Mouse (Mus musculus) myocyte (in vitro differentiated cells): ENCODE data around the gene Zbtb8a.

Experiments used
- CEBPB ChIP-seq: IDR thresholded peaks from 2 replicates; pipeline ENCODE4 v1.6.1; 2011; ENCODE audit warnings: mild to moderate bottlenecking, moderate library complexity; ENCODE audit not compliant: poor library complexity, insufficient read depth, severe bottlenecking
- E2F4 ChIP-seq: IDR thresholded peaks from one replicate; pipeline ENCODE4 v1.6.1; 2011; ENCODE audit warnings: mild to moderate bottlenecking, control low read depth, moderate library complexity; ENCODE audit not compliant: insufficient read depth
- MAX ChIP-seq: IDR thresholded peaks from one replicate; pipeline ENCODE4 v1.6.1; 2011; ENCODE audit warnings: low read depth, mild to moderate bottlenecking, control low read depth
- MYOG ChIP-seq, 3 experiments: IDR thresholded peaks; one replicate each; pipeline ENCODE4 v1.6.1; 2011; ENCODE audit warnings: control low read depth in 2 of 3, low read depth in 2 of 3, mild to moderate bottlenecking in 2 of 3; ENCODE audit not compliant: insufficient read length in 2 of 3, control insufficient read depth in 1 of 3, insufficient read depth in 1 of 3
- POLR2A ChIP-seq: IDR thresholded peaks from one replicate; pipeline ENCODE4 v1.6.1; 2011; ENCODE audit warnings: low read depth, mild to moderate bottlenecking, control low read depth, moderate library complexity; ENCODE audit not compliant: insufficient read length
- POLR2AphosphoS2 ChIP-seq: IDR thresholded peaks from one replicate; pipeline ENCODE4 v1.6.1; 2011; ENCODE audit warnings: low read depth, control low read depth; ENCODE audit not compliant: insufficient read length
- USF1 ChIP-seq: IDR thresholded peaks from one replicate; pipeline ENCODE4 v1.6.1; 2011; ENCODE audit warnings: low read depth, mild to moderate bottlenecking, control low read depth, moderate library complexity

GRCm38 (mm10) chr4:129382488-129382887 is 4.6 kb upstream of the Zbtb8a start:
- TF ChIP-seq POLR2A, result no peak
- TF ChIP-seq MYOG (IDR thresholded peaks at IDR 0.05; ENCODE audit: control insufficient read depth in 1 of 3, insufficient read depth in 1 of 3, insufficient read length in 2 of 3, low read depth in 2 of 3), result no peak
- 0 out of 2 replicates have a peak, but pooled peaks have one; percentile 5 for TF ChIP-seq CEBPB
- TF ChIP-seq USF1, result no peak
- TF ChIP-seq E2F4, result no peak
- no peak for TF ChIP-seq MAX
- TF ChIP-seq POLR2AphosphoS2, result no peak
